Mouse (Mus musculus) forebrain, embryonic 14.5 days (tissue): ENCODE results near the gene Samd4b. TPM values are rescaled to one million over a fixed set of nuclear protein-coding genes. Genes with fewer than 3 reads are reported as not detected.
"Not testable (repeated sequence)": the region's sequence is repeated elsewhere in the genome, so short reads cannot be mapped to it uniquely, and the experiment has no call there.

Experiments used
- ATAC-seq: fragments of 200-750 bp; cut with Nextera tagmentation; 2 replicates; pipeline ENCODE4 v1.8.0; 2017; ENCODE audit warnings: mild to moderate bottlenecking, moderate library complexity
- DNase-seq: peaks from one replicate; pipeline ENCODE4 v3.0.0-alpha.2; 2015; ENCODE audit warnings: low spot score
- H3K27ac ChIP-seq: fragments of 300-500 bp; sonication (generic); 2 replicates; pipeline ENCODE4 v1.5.1; 2014; ENCODE audit warnings: low read depth, mild to moderate bottlenecking, control low read depth, low read length, moderate library complexity
- H3K27me3 ChIP-seq: fragments of 300-500 bp; sonication (generic); replicated peaks from 2 replicates; pipeline ENCODE4 v1.6.1; 2014; ENCODE audit warnings: low read length, control low read depth, mixed read lengths; ENCODE audit not compliant: control insufficient read depth, insufficient read depth
- H3K36me3 ChIP-seq: fragments of 300-500 bp; sonication (generic); 2 replicates; pipeline ENCODE4 v1.6.1; 2014; ENCODE audit warnings: low read length, control low read depth; ENCODE audit not compliant: control insufficient read depth, insufficient read depth
- H3K4me1 ChIP-seq: fragments of 300-500 bp; sonication (generic); 2 replicates; pipeline ENCODE4 v1.6.1; 2014; ENCODE audit warnings: antibody characterized with exemption, low read length, control low read depth; ENCODE audit not compliant: control insufficient read depth, insufficient read depth
- H3K4me2 ChIP-seq: fragments of 300-500 bp; sonication (generic); 2 replicates; pipeline ENCODE4 v1.6.1; 2014; ENCODE audit warnings: mild to moderate bottlenecking, control low read depth, low read length
- H3K4me3 ChIP-seq: fragments of 300-500 bp; sonication (generic); 2 replicates; pipeline ENCODE4 v1.5.1; 2014; ENCODE audit warnings: low read depth, low read length, control low read depth
- H3K9ac ChIP-seq: fragments of 300-500 bp; sonication (generic); 2 replicates; pipeline ENCODE4 v1.6.1; 2014; ENCODE audit warnings: mild to moderate bottlenecking, low read length, control low read depth, moderate library complexity
- H3K9me3 ChIP-seq: fragments of 300-500 bp; sonication (generic); replicated peaks from 2 replicates; pipeline ENCODE4 v1.6.1; 2016; ENCODE audit warnings: low read length, control low read depth, mixed read lengths; ENCODE audit not compliant: control insufficient read depth
- WGBS: fragments of 180-500 bp; shearing (Covaris S2); extraction: QIAGEN DNeasy Blood & Tissue Kit; methylation state at CpG from one replicate; pipeline ENCODE4 v1.1.7; 2014; 5-methylcytosine and 5-hydroxymethylcytosine counted together
- polyA plus RNA-seq: library from polyadenylated mRNA; unstranded; fragments of >200 nt; fragmentation: Nextera tagmentation; extraction: Ambion mirVana; gene quantifications from 2 replicates; pipeline ENCODE4 v1.2.1, GENCODE M21; 2014

The Samd4b gene
- polyA plus RNA-seq, 1 experiment from 2014 or later = 20.1 TPM

DNA sequence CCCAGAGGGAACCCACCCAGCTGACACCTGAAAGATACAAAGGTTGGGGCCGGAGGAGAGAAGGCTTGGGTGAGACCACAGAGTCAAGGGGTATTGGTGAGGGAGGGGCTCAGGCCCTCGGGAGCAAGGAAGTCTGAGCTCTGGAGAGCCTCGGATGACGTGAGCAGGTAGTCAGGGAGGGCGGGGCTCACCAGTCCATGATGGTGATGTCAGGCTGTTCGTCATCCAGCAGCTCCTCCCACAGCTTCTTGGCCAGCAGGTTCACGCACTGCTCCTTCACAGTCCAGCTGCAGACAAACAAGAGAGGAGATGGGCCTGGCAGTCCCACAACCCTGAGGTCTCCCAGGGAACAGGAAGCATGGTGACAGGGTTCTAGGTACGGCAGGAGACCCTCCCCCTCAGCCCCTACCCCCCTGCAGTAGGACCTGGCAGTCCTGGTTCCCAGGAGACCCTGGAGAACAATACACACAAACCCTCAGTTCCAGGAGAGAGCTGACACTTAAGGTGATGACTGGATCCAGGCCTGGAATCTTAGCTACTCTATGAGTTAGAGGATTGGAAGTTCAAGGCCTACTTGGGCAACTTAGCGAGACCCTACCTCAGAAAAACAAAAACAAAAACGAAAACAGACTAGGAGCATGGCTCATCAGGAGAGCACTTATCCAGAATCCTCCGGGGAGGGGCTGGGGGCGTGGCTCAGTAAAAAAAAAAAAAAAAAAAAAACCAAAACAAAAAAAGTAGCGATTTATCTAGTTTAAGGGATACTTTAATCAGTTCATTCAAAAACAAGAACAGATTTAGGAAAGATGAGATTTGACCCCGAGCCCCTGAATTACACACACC lies 52.7 kb downstream of the Samd4b start:
- Histone ChIP-seq H3K9ac (no peak overlapping the region), H3K4me2 (no peak overlapping the region), H3K27me3 (peaks cover 31% of the 10 kb centered on the region), H3K4me3 (no peak overlapping the region), H3K9me3 (no peaks in the 10 kb centered on the region), H3K4me1 (no peaks in the 10 kb centered on the region; the same call in 1 of the 2 replicates), H3K27ac (no peak overlapping the region), H3K36me3 (no peaks in the 10 kb centered on the region)
- WGBS = 24% methylated on average over 14 of the region's 14 CpGs
- no peak; the same call in 1 of the 2 replicates for ATAC-seq
- no peak for DNase-seq

DNA sequence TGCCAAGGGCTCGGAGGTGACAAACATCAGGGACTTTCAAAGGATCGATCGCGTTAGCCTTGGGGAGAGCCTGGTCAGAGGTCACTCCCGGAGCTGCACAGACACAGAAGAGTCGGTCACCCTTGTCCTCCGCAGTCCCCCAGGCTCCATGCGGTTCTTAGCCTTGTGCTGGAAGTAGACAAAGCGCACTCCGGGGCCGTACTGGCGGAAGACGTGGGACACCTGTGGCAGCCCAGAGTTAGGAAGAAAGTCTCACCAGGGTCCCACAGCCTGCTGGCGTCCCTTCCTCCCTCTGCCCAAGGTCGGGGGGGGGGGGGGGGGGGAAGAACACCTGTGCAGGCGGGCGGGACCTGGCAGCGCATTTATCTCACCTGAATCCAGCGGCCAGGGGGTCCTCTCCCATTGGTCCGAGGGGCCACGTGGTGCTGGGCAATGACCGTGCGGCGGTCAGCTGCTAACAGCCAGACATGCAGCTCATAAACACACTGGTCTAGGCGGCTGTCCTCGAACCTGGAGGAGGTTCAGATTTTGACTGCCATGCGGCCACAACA lies 53.8 kb downstream of the Samd4b start:
- Histone ChIP-seq H3K27me3 (peaks cover 31% of the 10 kb centered on the region), H3K4me3 (no peak overlapping the region), H3K9ac (no peak overlapping the region), H3K36me3 (no peaks in the 10 kb centered on the region), H3K9me3 (no peaks in the 10 kb centered on the region), H3K4me1 (no peaks in the 10 kb centered on the region; the same call in 1 of the 2 replicates), H3K4me2 (peak overlapping the region; percentile 28; the same call in 1 of the 2 replicates), H3K27ac (no peak overlapping the region)
- no peak for ATAC-seq
- no peak for DNase-seq
- WGBS = 5% methylated on average over 24 of the region's 27 CpGs

DNA sequence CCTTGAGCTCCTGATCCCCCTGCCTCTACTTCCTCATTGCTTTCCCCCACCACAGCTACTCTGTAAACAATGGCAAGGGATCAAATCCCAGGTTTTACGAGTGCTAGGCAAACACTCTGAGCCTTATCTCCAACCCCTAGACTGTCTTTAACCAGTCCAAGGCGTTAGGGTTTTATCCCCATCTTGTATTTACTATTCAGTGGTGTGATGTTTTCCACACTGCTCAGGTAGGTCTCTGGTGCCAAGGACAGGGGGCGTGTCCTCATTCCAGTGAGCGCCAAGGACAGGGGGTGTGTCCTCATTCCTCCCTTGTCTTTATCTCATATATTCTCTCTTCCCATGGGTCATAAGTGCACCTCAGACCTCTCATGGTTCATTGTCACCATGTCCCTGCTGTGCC lies 57.4 kb downstream of the Samd4b start, which contains the start of gene Sycn:
Gene Sycn, plus strand, starts transcription at position 360 of the 400 bp plus-strand sequence.
- no peaks in the 10 kb centered on the region for H3K4me1 ChIP-seq
- no peak within 1 kb of the TSS for H3K4me3 ChIP-seq
- H3K9ac ChIP-seq = no peak within 1 kb of the TSS
- H3K27me3 ChIP-seq = peaks cover 14% of the 10 kb centered on the region
- H3K36me3 ChIP-seq = no peaks in the 10 kb centered on the region
- H3K4me2 ChIP-seq = no peak within 1 kb of the TSS
- no peaks in the 10 kb centered on the region for H3K9me3 ChIP-seq
- no peak within 1 kb of the TSS for H3K27ac ChIP-seq
- DNase-seq (no peak), ATAC-seq (no peak)
- 87% methylated on average over 4 of the region's 4 CpGs for WGBS

DNA sequence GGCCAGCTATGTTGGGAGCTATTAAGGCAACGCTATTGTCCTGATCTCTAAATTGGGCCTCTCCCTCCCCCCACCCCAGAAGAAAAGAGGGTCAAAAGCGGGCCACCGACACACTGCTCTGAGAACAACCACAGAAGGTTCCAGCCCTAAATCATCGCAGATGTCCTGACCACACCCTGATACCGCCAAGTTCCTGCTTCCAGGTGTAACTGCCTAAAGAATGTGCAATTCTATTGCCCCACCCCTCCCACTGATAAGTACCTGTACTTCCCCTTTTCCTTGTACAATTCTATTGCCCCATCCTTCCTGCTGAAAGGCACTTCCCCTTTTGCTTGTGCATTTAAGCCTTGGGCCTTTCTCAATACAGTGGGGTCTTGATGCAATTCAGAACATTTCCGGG lies 59.1 kb downstream of the Samd4b start:
- not testable (repeated sequence) for H3K9me3 ChIP-seq, DNase-seq, H3K27me3 ChIP-seq, H3K4me3 ChIP-seq, H3K4me1 ChIP-seq, H3K27ac ChIP-seq, H3K36me3 ChIP-seq, H3K9ac ChIP-seq, ATAC-seq, H3K4me2 ChIP-seq
- 89% methylated on average over 6 of the region's 6 CpGs for WGBS

DNA sequence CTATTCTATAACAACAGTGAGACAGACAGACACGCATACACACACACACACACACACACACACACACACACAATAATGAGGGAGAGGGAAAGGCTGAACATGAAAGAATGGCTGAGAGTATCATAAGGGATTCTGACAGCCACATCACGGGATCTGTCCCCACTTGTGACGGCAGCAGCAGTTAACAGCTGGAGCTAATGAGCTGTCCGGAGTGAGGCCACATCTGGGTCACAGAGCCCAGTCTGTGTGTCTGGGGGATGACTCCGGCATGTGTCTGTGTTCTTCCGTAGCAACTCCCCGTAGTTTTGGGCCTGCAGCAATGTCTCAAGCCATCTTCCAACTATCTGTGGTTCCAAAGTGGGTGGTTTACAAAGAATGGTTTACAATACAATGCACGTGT lies 65.9 kb downstream of the Samd4b start:
- ATAC-seq (no peak), DNase-seq (no peak)
- Histone ChIP-seq H3K4me3 (no peak overlapping the region), H3K4me1 (no peaks in the 10 kb centered on the region), H3K4me2 (no peak overlapping the region), H3K27ac (no peak overlapping the region), H3K9me3 (no peaks in the 10 kb centered on the region), H3K27me3 (0 out of 2 replicates have a peak, but pooled peaks cover 4% of the 10 kb centered on the region), H3K36me3 (no peaks in the 10 kb centered on the region), H3K9ac (no peak overlapping the region)
- 83% methylated on average over 8 of the region's 8 CpGs for WGBS

DNA sequence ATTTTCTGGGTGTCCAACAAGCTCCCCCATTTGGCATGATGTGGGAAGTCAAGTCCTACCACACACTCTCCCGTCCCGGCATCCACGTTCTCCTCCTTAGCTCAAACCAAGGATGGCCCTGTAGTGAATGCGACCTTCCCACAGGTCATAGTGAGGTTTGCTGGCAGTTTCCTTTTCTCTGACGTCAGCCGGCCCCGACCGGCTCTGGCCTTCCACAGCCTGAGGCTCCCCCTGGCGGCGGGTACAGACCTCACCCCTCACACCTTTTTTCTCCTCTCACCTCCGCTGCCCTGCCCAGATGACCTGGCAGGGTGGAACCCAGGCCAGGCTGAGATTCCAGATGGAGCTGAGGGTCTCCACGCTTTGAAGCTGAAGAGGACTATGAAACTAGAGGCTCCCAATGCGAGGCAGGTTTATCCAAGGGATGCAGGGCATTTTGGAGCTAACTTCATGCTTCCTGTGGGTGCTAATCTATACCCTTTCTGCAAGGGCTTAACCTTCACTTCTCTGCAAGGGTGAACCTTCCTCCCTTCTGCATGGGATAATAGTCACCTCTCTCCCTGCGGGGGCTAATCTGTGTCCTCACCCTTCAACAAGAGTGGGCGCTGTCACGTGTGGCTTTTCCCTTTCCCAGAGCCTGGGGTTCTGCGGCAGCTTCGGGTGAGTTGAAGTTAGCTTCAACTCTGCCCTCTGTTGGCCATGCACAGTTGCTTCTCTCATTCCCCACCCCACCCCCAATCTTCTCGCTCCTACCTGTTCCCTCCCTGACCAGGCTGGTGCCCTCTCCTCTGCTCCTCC lies 69.8 kb downstream of the Samd4b start:
- 9% methylated on average over 19 of the region's 19 CpGs for WGBS
- DNase-seq (peak; percentile 68), ATAC-seq (peak; percentile 37; the same call in 1 of the 2 replicates)
- Histone ChIP-seq H3K4me2 (no peak overlapping the region), H3K36me3 (no peaks in the 10 kb centered on the region), H3K27ac (no peak overlapping the region), H3K4me1 (no peaks in the 10 kb centered on the region), H3K27me3 (0 out of 2 replicates have a peak, but pooled peaks cover 4% of the 10 kb centered on the region), H3K4me3 (no peak overlapping the region), H3K9me3 (no peaks in the 10 kb centered on the region), H3K9ac (no peak overlapping the region)

DNA sequence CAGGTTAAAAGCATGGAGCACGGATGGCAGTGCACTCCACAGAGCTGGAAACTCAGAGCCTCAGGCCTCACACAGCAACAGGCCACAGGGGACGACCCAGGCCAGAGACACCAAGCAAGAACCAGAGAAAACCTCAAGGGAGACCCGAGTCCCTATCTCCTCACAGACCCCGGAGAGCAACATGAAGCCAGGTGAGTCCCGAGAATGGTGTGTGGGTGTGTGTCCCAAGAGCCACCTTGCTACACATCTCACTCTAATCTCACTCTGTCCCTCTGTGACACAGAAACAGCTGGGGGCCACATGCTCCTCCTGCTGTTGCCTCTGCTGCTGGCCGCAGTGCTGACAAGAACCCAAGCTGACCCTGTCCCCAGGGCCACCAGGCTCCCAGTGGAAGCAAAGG lies 75.4 kb downstream of the Samd4b start, which contains the start of gene Ifnl3:
Gene Ifnl3, plus strand, starts transcription at position 301 of the 400 bp plus-strand sequence.
- H3K9ac ChIP-seq, H3K4me2 ChIP-seq, H3K27ac ChIP-seq, H3K36me3 ChIP-seq, H3K27me3 ChIP-seq, H3K4me3 ChIP-seq, ATAC-seq, DNase-seq, H3K9me3 ChIP-seq, H3K4me1 ChIP-seq: not testable (repeated sequence)
- 73% methylated on average over 5 of the region's 6 CpGs for WGBS

DNA sequence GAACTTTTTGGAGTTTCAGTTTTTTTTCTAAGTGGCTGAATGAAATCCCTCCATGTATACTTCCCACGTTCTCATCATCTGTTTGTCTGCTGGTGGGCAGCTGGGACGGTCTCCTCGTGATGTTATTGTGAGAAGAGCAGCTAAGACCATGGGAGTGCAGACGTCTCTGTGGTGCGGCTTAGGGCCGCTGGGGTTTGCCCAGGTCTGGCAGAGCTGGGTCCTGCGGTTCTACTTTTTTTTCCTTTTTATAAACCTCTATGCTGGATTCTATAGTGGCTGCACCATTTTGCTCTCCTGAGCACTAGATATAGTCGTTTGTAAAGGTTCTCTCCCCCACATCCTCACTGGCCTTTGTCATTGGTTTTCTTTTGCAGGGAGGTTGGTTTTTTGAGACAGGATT lies 86.5 kb downstream of the Samd4b start:
- H3K9ac ChIP-seq = no peak overlapping the region
- H3K4me2 ChIP-seq = no peak overlapping the region
- no peaks in the 10 kb centered on the region for H3K27me3 ChIP-seq
- no peaks in the 10 kb centered on the region for H3K36me3 ChIP-seq
- no peak overlapping the region for H3K4me3 ChIP-seq
- H3K9me3 ChIP-seq = no peaks in the 10 kb centered on the region
- H3K4me1 ChIP-seq = no peaks in the 10 kb centered on the region
- H3K27ac ChIP-seq = no peak overlapping the region
- 70% methylated on average over 8 of the region's 8 CpGs for WGBS
- ATAC-seq = no peak
- DNase-seq = no peak
